Mouse (Mus musculus) midbrain, postnatal 0 days (tissue): ENCODE data around the gene Il18. TPM values are rescaled to one million over a fixed set of nuclear protein-coding genes. Genes with fewer than 3 reads are reported as not detected.

ENCODE experiments used
- ATAC-seq: fragments of 200-750 bp; cut with Nextera tagmentation; 2 replicates; pipeline ENCODE4 v1.8.0; 2017; ENCODE audit warnings: moderate number of reproducible peaks, mild to moderate bottlenecking, moderate TSS enrichment, moderate library complexity; ENCODE audit not compliant: low FRiP score
- DNase-seq: peaks from one replicate; pipeline ENCODE4 v3.0.0-alpha.2; 2015; ENCODE audit warnings: low spot score
- H3K27ac ChIP-seq: fragments of 300-500 bp; sonication (generic); 2 replicates; pipeline ENCODE4 v1.5.1; 2014; ENCODE audit warnings: low read depth, mild to moderate bottlenecking, low read length, mixed read lengths
- H3K27me3 ChIP-seq: fragments of 300-500 bp; sonication (generic); 2 replicates; pipeline ENCODE4 v1.6.1; 2014; ENCODE audit warnings: low read length, control low read depth, mixed read lengths; ENCODE audit not compliant: insufficient read depth
- H3K36me3 ChIP-seq: fragments of 300-500 bp; sonication (generic); 2 replicates; pipeline ENCODE4 v1.6.1; 2014; ENCODE audit warnings: low read length, control low read depth, mixed read lengths; ENCODE audit not compliant: insufficient read depth
- H3K4me1 ChIP-seq: fragments of 300-500 bp; sonication (generic); 2 replicates; pipeline ENCODE4 v1.6.1; 2014; ENCODE audit warnings: mild to moderate bottlenecking, control low read depth, antibody characterized with exemption, low read length, mixed read lengths; ENCODE audit not compliant: insufficient read depth
- H3K4me2 ChIP-seq: fragments of 300-500 bp; sonication (generic); 2 replicates; pipeline ENCODE4 v1.6.1; 2014; ENCODE audit warnings: low read depth, mild to moderate bottlenecking, low read length, mixed read lengths; ENCODE audit not compliant: poor library complexity, severe bottlenecking
- H3K4me3 ChIP-seq: fragments of 300-500 bp; sonication (generic); 2 replicates; pipeline ENCODE4 v1.5.1; 2014; ENCODE audit warnings: low read depth, mild to moderate bottlenecking, low read length, moderate library complexity
- H3K9ac ChIP-seq: fragments of 300-500 bp; sonication (generic); replicated peaks from 2 replicates; pipeline ENCODE4 v1.6.1; 2014; ENCODE audit warnings: mild to moderate bottlenecking, low read length, moderate library complexity, mixed read lengths; ENCODE audit not compliant: poor library complexity, severe bottlenecking
- H3K9me3 ChIP-seq: fragments of 300-500 bp; sonication (generic); 2 replicates; pipeline ENCODE4 v1.6.1; 2016; ENCODE audit warnings: low read length, control low read depth
- CTCF ChIP-seq: IDR thresholded peaks from 2 replicates; pipeline ENCODE4 v1.5.1; 2016; ENCODE audit warnings: antibody characterized with exemption, mild to moderate bottlenecking
- WGBS: fragments of 180-500 bp; shearing (Covaris S2); extraction: QIAGEN DNeasy Blood & Tissue Kit; methylation state at CpG from one replicate; pipeline ENCODE4 v1.1.7; 2014; 5-methylcytosine and 5-hydroxymethylcytosine counted together
- polyA plus RNA-seq: library from polyadenylated mRNA; unstranded; fragments of >200 nt; fragmentation: Nextera tagmentation; extraction: Ambion mirVana; gene quantifications from 2 replicates; pipeline ENCODE4 v1.2.1, GENCODE M21; 2015
- total RNA-seq: library from RNA; depleted of rRNA; stranded (reverse); fragments of >200 nt; gene quantifications from 2 replicates; pipeline ENCODE4 v1.2.3, GENCODE M21; 2014

Gene Il18
- total and polyA plus RNA-seq, 2 experiments from 2014 or later, result 18.2 to 37.8 TPM

DNA sequence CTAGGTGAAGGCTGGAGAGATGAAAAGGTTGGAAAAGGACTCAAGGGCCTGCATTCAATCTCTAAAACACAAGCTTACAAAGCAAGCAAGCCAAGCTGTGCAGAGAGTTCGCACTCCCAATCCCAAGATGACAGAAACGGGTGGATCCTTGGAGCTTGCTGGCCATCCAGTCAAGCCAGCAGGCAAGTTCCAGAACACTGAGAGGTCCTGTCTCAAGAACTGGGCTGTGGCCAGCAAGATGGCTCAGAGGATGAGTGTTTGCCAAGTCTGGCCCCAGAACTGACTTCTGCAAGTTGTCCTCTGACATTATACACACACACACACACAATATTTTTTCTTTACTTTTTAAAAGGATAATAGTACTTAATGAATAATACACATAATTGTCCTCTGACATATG is 13.3 kb downstream of the Il18 start:
- H3K4me1 ChIP-seq, result no peaks in the 10 kb centered on the region
- H3K4me3 ChIP-seq, result no peak overlapping the region
- DNase-seq (no peak), ATAC-seq (no peak)
- no peak overlapping the region for H3K4me2 ChIP-seq
- WGBS, result 77% methylated on average over 2 of the region's 2 CpGs
- no peaks in the 10 kb centered on the region for H3K9me3 ChIP-seq
- H3K9ac ChIP-seq, result no peak overlapping the region
- no peak overlapping the region for H3K27ac ChIP-seq
- TF ChIP-seq CTCF, result no peak
- H3K36me3 ChIP-seq, result no peaks in the 10 kb centered on the region
- no peaks in the 10 kb centered on the region for H3K27me3 ChIP-seq

DNA sequence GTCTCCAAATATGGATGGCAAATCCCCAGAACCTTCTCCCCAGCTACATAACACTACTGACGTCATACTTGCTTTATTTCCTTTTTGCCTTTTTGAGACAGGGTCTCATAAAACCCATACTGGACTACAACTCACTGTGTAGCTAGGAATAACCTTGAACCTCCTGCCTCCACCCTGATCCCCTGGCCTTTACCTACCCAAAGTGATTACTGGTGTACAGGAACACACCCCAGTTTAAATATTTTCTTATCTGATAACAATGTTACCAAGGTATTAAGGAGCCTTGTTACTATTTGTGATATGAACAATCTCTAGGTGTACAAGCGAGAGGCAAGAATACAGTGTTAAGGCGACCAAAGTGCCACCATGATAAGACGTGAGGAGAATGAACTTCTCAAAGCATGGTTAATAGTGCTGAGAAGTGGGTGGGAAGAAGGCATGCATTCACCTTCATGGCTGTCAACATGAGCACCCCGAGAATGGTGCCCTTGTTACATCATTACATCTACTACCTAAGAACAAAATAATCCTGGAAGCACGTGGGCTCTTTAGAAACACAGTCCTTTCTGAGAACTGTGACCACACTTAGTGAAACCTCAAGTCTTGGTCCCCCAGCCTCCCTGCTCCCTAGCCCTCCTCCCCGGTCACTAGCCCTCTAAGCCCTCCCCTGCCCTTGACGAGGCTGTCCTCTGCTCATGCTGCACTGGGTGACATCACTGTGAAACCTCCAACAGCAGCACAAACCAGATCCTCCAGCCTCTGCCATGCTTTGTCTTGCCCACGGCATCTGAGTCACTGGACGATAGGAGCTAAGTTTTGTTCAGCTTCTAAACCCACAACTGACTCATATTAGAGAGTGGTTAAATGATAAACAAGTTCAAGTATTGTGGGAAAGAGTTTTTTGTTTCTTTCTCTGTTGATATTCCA is 15.2 kb downstream of the Il18 start:
- no peak overlapping the region for H3K4me2 ChIP-seq
- no peak overlapping the region for H3K4me3 ChIP-seq
- no peak for DNase-seq
- TF ChIP-seq CTCF, result no peak
- H3K4me1 ChIP-seq, result no peaks in the 10 kb centered on the region
- 82% methylated on average over 10 of the region's 10 CpGs for WGBS
- no peak for ATAC-seq
- no peaks in the 10 kb centered on the region for H3K27me3 ChIP-seq
- H3K36me3 ChIP-seq, result no peaks in the 10 kb centered on the region
- H3K27ac ChIP-seq, result no peak overlapping the region
- no peak overlapping the region for H3K9ac ChIP-seq
- H3K9me3 ChIP-seq, result no peaks in the 10 kb centered on the region

DNA sequence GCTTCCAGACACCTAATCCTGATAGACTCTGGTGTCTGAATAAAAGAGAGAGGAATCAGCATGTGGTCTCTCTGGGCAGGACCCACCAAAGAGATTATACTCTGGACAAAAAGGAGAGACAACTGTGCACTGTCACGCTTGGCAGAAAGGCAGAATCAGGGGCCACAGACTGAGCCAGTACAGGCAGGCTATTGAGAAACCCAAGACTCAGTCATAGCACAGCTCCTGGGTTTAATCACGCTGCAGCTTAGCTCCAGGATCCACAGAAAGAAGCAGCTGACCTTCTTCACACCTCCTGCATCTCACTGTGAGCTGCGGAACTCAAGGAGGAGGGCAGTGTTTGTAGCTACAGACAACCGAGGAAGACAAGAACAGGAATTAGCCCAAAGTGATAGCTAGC is 25.7 kb downstream of the Il18 start:
- H3K27ac ChIP-seq, result no peak overlapping the region
- no peaks in the 10 kb centered on the region for H3K27me3 ChIP-seq
- H3K36me3 ChIP-seq, result no peaks in the 10 kb centered on the region
- H3K4me2 ChIP-seq, result no peak overlapping the region
- ATAC-seq (no peak), DNase-seq (no peak)
- no peak overlapping the region for H3K9ac ChIP-seq
- 12% methylated on average over 4 of the region's 4 CpGs for WGBS
- H3K4me3 ChIP-seq, result no peak overlapping the region
- H3K4me1 ChIP-seq, result no peaks in the 10 kb centered on the region
- TF ChIP-seq CTCF, result no peak
- no peaks in the 10 kb centered on the region for H3K9me3 ChIP-seq

DNA sequence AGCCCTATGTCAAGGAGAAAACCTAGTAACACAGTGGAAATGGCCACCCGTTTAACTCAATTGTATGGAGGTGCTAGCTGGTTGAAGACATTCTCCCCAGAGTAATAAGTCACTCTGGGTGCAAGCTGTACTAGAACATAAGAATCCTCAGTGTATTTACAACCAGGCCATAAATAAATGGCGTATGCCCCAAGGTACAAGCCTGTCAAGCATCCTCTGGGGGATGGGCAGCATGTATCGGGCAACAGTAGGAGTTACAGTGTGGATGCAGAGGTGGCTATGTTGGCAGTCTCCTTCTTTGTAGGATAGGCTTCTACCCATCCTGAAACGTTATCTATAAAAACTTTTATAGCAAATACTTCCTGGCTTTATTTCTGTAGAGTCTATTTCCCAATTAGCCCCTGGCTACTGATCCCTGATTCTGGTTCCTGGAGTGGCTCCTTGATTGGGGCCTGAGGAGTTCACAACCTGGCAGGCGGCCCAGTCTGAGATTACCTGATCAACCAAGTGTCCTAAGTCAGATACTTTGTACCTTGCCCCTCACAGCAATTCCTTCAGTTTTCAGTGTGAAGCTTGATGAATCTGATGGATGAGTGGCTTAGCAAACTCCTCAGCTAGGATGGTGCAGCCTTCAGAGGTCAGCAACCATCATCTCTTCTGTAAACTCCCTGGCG is 30.7 kb downstream of the Il18 start:
- WGBS, result 88% methylated on average over 6 of the region's 6 CpGs
- no peak for ATAC-seq
- Histone ChIP-seq H3K4me2 (no peak overlapping the region), H3K27ac (no peak overlapping the region), H3K4me3 (no peak overlapping the region), H3K27me3 (no peaks in the 10 kb centered on the region), H3K36me3 (no peaks in the 10 kb centered on the region), H3K9ac (no peak overlapping the region), H3K9me3 (no peaks in the 10 kb centered on the region), H3K4me1 (no peaks in the 10 kb centered on the region)
- no peak for DNase-seq
- TF ChIP-seq CTCF, result no peak

DNA sequence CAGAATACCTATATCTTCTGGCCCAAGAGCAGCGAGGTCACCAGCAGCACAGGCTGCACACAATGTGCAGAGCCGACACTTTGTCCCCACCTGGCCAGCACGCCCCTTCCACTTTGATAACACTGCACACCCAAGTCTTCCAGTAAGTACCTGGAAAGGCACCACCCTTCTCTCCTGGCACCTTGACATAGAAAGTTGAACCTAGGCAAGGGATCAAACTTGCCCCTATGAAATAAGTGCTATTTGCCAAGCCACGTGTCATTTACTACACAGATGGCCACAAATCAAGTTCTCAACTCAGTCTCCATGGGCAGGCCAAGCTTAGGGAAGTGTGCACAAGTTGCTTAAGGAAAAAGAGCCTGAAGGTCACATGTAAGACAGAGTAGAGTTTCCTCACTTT is 32.3 kb downstream of the Il18 start:
- 78% methylated on average over 4 of the region's 4 CpGs for WGBS
- no peak overlapping the region for H3K4me3 ChIP-seq
- no peaks in the 10 kb centered on the region for H3K9me3 ChIP-seq
- DNase-seq (no peak), ATAC-seq (no peak)
- no peak overlapping the region for H3K4me2 ChIP-seq
- H3K9ac ChIP-seq, result no peak overlapping the region
- no peaks in the 10 kb centered on the region for H3K36me3 ChIP-seq
- no peaks in the 10 kb centered on the region for H3K4me1 ChIP-seq
- no peak for TF ChIP-seq CTCF
- no peak overlapping the region for H3K27ac ChIP-seq
- H3K27me3 ChIP-seq, result no peaks in the 10 kb centered on the region
